ENCODE assay signal across 9 mouse cellular contexts in genomic region chr11:87802621-87803020, GRCm38 (mm10). TPM values are rescaled to one million over a fixed set of nuclear protein-coding genes. Genes with fewer than 3 reads are reported as not detected.
DNase-seq lines count a peak whose midpoint lies in the region; ATAC-seq and TF ChIP-seq lines count a peak whose summit lies in the region.
"Had no signal": no experiment of that assay in that cellular context is flagged by ENCODE, and none has a peak within 500 bp of the region (broad histone marks: within the 10 kb centered on the region; RNA-seq: fewer than 3 reads in every experiment).

No protein-coding gene starts in this region.

- ATAC-seq in cerebellum, adult (ENCODE audit: insufficient number of reproducible peaks, low FRiP score, low TSS enrichment): no peak
- no peak for ATAC-seq in liver, embryonic 11.5 days (replicated peaks; ENCODE audit: low FRiP score)
- no peak for ATAC-seq in erythroid progenitor cell, adult 5-6 weeks (replicated peaks; ENCODE audit: low FRiP score, poor library complexity, severe bottlenecking)

- no peaks in the 10 kb centered on the region for H3K9me3 ChIP-seq in liver, embryonic 11.5 days (ENCODE audit: control insufficient read depth, low read length)
- H3K9me3 ChIP-seq: liver, embryonic 15.5 days had no signal

- DNase-seq in cerebellum, postnatal 14 days: peak; percentile 33 to 53
- no peak for DNase-seq in liver, adult 2 months (ENCODE audit: extremely low read depth, low read depth, low spot score)
- no peak for DNase-seq in liver, embryonic 11.5 days (ENCODE audit: low spot score)
- DNase-seq in brain, embryonic 14.5 days (ENCODE audit: low read depth): peak; percentile 40
- peak; percentile 29 for DNase-seq in lung, postnatal 10 days
- DNase-seq in spleen, adult 18-20 months: no peak

- peak; percentile 43 for TF ChIP-seq CTCF in liver, adult 2 months (IDR thresholded peaks at IDR 0.05; ENCODE audit: low read depth, low read length)
- peak; percentile 60 for TF ChIP-seq CTCF in brain, embryonic 14.5 days (IDR thresholded peaks at IDR 0.05; ENCODE audit: borderline replicate concordance, extremely low read depth, insufficient read depth, insufficient read length)

- H3K36me3 ChIP-seq in liver, adult 2 months (ENCODE audit: control insufficient read depth, insufficient read depth, low read length): no peaks in the 10 kb centered on the region
- H3K36me3 ChIP-seq in liver, embryonic 11.5 days (ENCODE audit: control insufficient read depth, insufficient read depth, low read length): no peaks in the 10 kb centered on the region
- H3K36me3 ChIP-seq: liver, embryonic 15.5 days had no signal

- no peaks in the 10 kb centered on the region for H3K4me1 ChIP-seq in liver, adult 2 months (ENCODE audit: control insufficient read depth, insufficient read depth, low read length)
- no peaks in the 10 kb centered on the region for H3K4me1 ChIP-seq in liver, embryonic 11.5 days (replicated peaks; ENCODE audit: control insufficient read depth, insufficient read depth, low read length)
- H3K4me1 ChIP-seq: liver, embryonic 15.5 days had no signal

- no peak overlapping the region for H3K9ac ChIP-seq in liver, adult 2 months (ENCODE audit: low read depth, low read length)
- H3K9ac ChIP-seq in liver, embryonic 11.5 days (ENCODE audit: low read depth, low read length): no peak overlapping the region
- H3K9ac ChIP-seq: liver, embryonic 15.5 days had no signal

- no peak overlapping the region for H3K4me2 ChIP-seq in liver, embryonic 11.5 days
- H3K4me2 ChIP-seq: liver, embryonic 15.5 days had no signal

- H3K27me3 ChIP-seq in liver, adult 2 months (ENCODE audit: control insufficient read depth, insufficient read depth, low read length): peaks cover 6% of the 10 kb centered on the region; the same call in 1 of the 2 replicates
- H3K27me3 ChIP-seq in liver, embryonic 11.5 days (replicated peaks; ENCODE audit: control insufficient read depth, insufficient read depth, low read length): no peaks in the 10 kb centered on the region
- H3K27me3 ChIP-seq: liver, embryonic 15.5 days had no signal

- H3K79me2 ChIP-seq in liver, adult 2 months (ENCODE audit: control insufficient read depth, insufficient read depth, low read length): no peaks in the 10 kb centered on the region

- H3K27ac ChIP-seq in liver, adult 2 months (replicated peaks; ENCODE audit: insufficient read depth, low read depth, low read length): no peak overlapping the region
- no peak overlapping the region for H3K27ac ChIP-seq in liver, embryonic 11.5 days (ENCODE audit: low read depth, low read length)
- H3K27ac ChIP-seq: liver, embryonic 15.5 days had no signal

- 52% methylated on average over 14 of the region's 14 CpGs for WGBS in liver, adult 2 months
- 55% methylated on average over 14 of the region's 14 CpGs for WGBS in liver, embryonic 11.5 days

- TF ChIP-seq POLR2A in liver, adult 2 months (IDR thresholded peaks at IDR 0.05; ENCODE audit: extremely low read depth, insufficient read depth, low read length): no peak
- no peak for TF ChIP-seq POLR2A in brain, embryonic 14.5 days (IDR thresholded peaks at IDR 0.05; ENCODE audit: borderline replicate concordance, extremely low read depth, insufficient read depth, insufficient read length, poor library complexity, severe bottlenecking)

- H3K4me3 ChIP-seq in liver, adult 2 months (ENCODE audit: insufficient read depth, low read depth, low read length): no peak overlapping the region
- no peak overlapping the region for H3K4me3 ChIP-seq in liver, embryonic 11.5 days (ENCODE audit: low read depth, low read length)
- H3K4me3 ChIP-seq: liver, embryonic 15.5 days had no signal

RNA-seq across cellular contexts. Expression of gene Mpo, which starts 9.2 kb away (rescaled TPM):
- not detected in 2 replicates for total RNA-seq in liver, adult 2 months (2014; rRNA removed)
- 0.06 TPM in 1 of 2 replicates, not detected in the other for polyA plus RNA-seq in liver, adult 2 months (2012; rRNA removed)
- polyA plus RNA-seq in liver, embryonic 11.5 days (2014; fragmentation: Nextera tagmentation; extraction: Ambion mirVana): 190 and 206 TPM in 2 replicates
- polyA plus RNA-seq in brain, embryonic 14.5 days (2012; rRNA removed): 0.28 and 0.51 TPM in 2 replicates
- 946 and 1,145 TPM in 2 replicates for total RNA-seq in erythroid progenitor cell, adult 5-6 weeks (2015; ENCODE audit: low replicate concordance)
- 341 and 501 TPM in 2 replicates for total RNA-seq in erythroid progenitor cell, adult 5-6 weeks (2017; ENCODE audit: low replicate concordance)

RNA-seq across cellular contexts. Expression of gene Lpo, which starts 25.5 kb away (rescaled TPM):
- not detected in 2 replicates for total RNA-seq in liver, adult 2 months (2014; rRNA removed)
- polyA plus RNA-seq in liver, adult 2 months (2012; rRNA removed): not detected in 2 replicates
- not detected in 2 replicates for polyA plus RNA-seq in liver, embryonic 11.5 days (2014; fragmentation: Nextera tagmentation; extraction: Ambion mirVana)
- polyA plus RNA-seq in brain, embryonic 14.5 days (2012; rRNA removed): 0.33 and 0.63 TPM in 2 replicates
- not detected in 2 replicates for total RNA-seq in erythroid progenitor cell, adult 5-6 weeks (2015; ENCODE audit: low replicate concordance)
- total RNA-seq in erythroid progenitor cell, adult 5-6 weeks (2017; ENCODE audit: low replicate concordance): not detected in 2 replicates

RNA-seq across cellular contexts. Expression of gene Tspoap1, which starts 42.3 kb away (rescaled TPM):
- 0.09 and 1.1 TPM in 2 replicates for total RNA-seq in liver, adult 2 months (2014; rRNA removed)
- 0.26 and 0.37 TPM in 2 replicates for polyA plus RNA-seq in liver, adult 2 months (2012; rRNA removed)
- polyA plus RNA-seq in liver, embryonic 11.5 days (2014; fragmentation: Nextera tagmentation; extraction: Ambion mirVana): 7.7 and 9.3 TPM in 2 replicates
- polyA plus RNA-seq in brain, embryonic 14.5 days (2012; rRNA removed): 150 and 168 TPM in 2 replicates
- total RNA-seq in erythroid progenitor cell, adult 5-6 weeks (2015; ENCODE audit: low replicate concordance): 6.7 and 8.6 TPM in 2 replicates
- total RNA-seq in erythroid progenitor cell, adult 5-6 weeks (2017; ENCODE audit: low replicate concordance): 9.2 and 21.3 TPM in 2 replicates

RNA-seq across cellular contexts. Expression of gene Mks1, which starts 50.4 kb away (rescaled TPM):
- 1.2 and 2.1 TPM in 2 replicates for total RNA-seq in liver, adult 2 months (2014; rRNA removed)
- 2.8 and 3.2 TPM in 2 replicates for polyA plus RNA-seq in liver, adult 2 months (2012; rRNA removed)
- 7.1 and 9.2 TPM in 2 replicates for polyA plus RNA-seq in liver, embryonic 11.5 days (2014; fragmentation: Nextera tagmentation; extraction: Ambion mirVana)
- polyA plus RNA-seq in brain, embryonic 14.5 days (2012; rRNA removed): 21.1 and 29.7 TPM in 2 replicates
- total RNA-seq in erythroid progenitor cell, adult 5-6 weeks (2015; ENCODE audit: low replicate concordance): not detected in 2 replicates
- not detected in 2 replicates for total RNA-seq in erythroid progenitor cell, adult 5-6 weeks (2017; ENCODE audit: low replicate concordance)

Comparison
In these comparisons a context has a peak if more than half of its experiments do, and no peak if none do; other contexts are left out.
1. RNA of gene Mpo, which starts 9.2 kb away (polyA plus RNA-seq): 190 to 206 TPM in liver, embryonic 11.5 days; 0.28 to 0.51 TPM in brain, embryonic 14.5 days and 0.06 TPM in liver, adult 2 months; every median in the first group is over 100 times any median in the second.
2. DNase-seq: peak in cerebellum, postnatal 14 days (2 of 2), brain, embryonic 14.5 days (single experiment) and lung, postnatal 10 days (single experiment); none in liver, adult 2 months (single experiment), liver, embryonic 11.5 days (single experiment) and spleen, adult 18-20 months (0 of 2).
3. RNA of gene Tspoap1, which starts 42.3 kb away (polyA plus RNA-seq): 150 to 168 TPM in brain, embryonic 14.5 days; 7.7 to 9.3 TPM in liver, embryonic 11.5 days and 0.26 to 0.37 TPM in liver, adult 2 months; every median in the first group is over 10 times any median in the second.